Mouse (Mus musculus): ENCODE measurements at regions not wholly inside any gene's neighbourhood (a gene's known extent, or its start where the extent isn't known, plus 50 kb on each side); places are given as distances from the start of the nearest gene placed in this dataset.

- no peak for DNase-seq (ENCODE audit: low spot score in 2 of 2)
Measured at GRCm38 (mm10) chr4:124073646-124074045, 155.8 kb upstream of the 4930535I16Rik start.

GRCm38 (mm10) chr4:124064601-124065000, 146.8 kb upstream of the 4930535I16Rik start:
- DNase-seq (ENCODE audit: low spot score in 2 of 2), result no peak

GRCm38 (mm10) chr4:124063269-124064100, 145.7 kb upstream of the 4930535I16Rik start:
- no peak for DNase-seq (ENCODE audit: low spot score in 2 of 2)

- DNase-seq (ENCODE audit: low spot score in 2 of 2), result no peak
Measured at GRCm38 (mm10) chr4:124057607-124058006, 139.8 kb upstream of the 4930535I16Rik start.

- no peak for DNase-seq (ENCODE audit: low spot score in 2 of 2)
Measured at GRCm38 (mm10) chr4:124054240-124054760, 136.5 kb upstream of the 4930535I16Rik start.

- DNase-seq (ENCODE audit: low spot score in 2 of 2), result no peak
Measured at GRCm38 (mm10) chr4:124053340-124054038, 135.7 kb upstream of the 4930535I16Rik start.

- DNase-seq (ENCODE audit: low spot score in 2 of 2), result no peak
Measured at GRCm38 (mm10) chr4:124052387-124052786, 134.6 kb upstream of the 4930535I16Rik start.

GRCm38 (mm10) chr4:124048348-124048831, 130.6 kb upstream of the 4930535I16Rik start:
- DNase-seq (ENCODE audit: low spot score in 2 of 2), result no peak

GRCm38 (mm10) chr4:124047898-124048297, 130.1 kb upstream of the 4930535I16Rik start:
- DNase-seq (ENCODE audit: low spot score in 2 of 2), result no peak

GRCm38 (mm10) chr4:124036483-124036882, 118.7 kb upstream of the 4930535I16Rik start:
- no peak for DNase-seq (ENCODE audit: low spot score in 2 of 2)

- DNase-seq (ENCODE audit: low spot score in 2 of 2), result no peak
Measured at GRCm38 (mm10) chr4:124035657-124036061, 117.8 kb upstream of the 4930535I16Rik start.

- no peak for DNase-seq (ENCODE audit: low spot score in 2 of 2)
Measured at GRCm38 (mm10) chr4:124035192-124035591, 117.4 kb upstream of the 4930535I16Rik start.

GRCm38 (mm10) chr4:124028061-124028460, 110.2 kb upstream of the 4930535I16Rik start:
- DNase-seq (ENCODE audit: low spot score in 2 of 2), result no peak

GRCm38 (mm10) chr4:124016401-124016800, 98.6 kb upstream of the 4930535I16Rik start:
- DNase-seq (ENCODE audit: low spot score in 2 of 2), result no peak

GRCm38 (mm10) chr4:124015323-124015722, 97.5 kb upstream of the 4930535I16Rik start:
- no peak for DNase-seq (ENCODE audit: low spot score in 2 of 2)

- no peak for DNase-seq (ENCODE audit: low spot score in 2 of 2)
Measured at GRCm38 (mm10) chr4:124012406-124012805, 94.6 kb upstream of the 4930535I16Rik start.

- DNase-seq (ENCODE audit: low spot score in 2 of 2), result no peak
Measured at GRCm38 (mm10) chr4:124008725-124009124, 90.9 kb upstream of the 4930535I16Rik start.

GRCm38 (mm10) chr4:124005626-124006315, 87.9 kb upstream of the 4930535I16Rik start:
- no peak for DNase-seq (ENCODE audit: low spot score in 2 of 2)

- DNase-seq (ENCODE audit: low spot score in 2 of 2), result no peak
Measured at GRCm38 (mm10) chr4:124002760-124003159, 84.9 kb upstream of the 4930535I16Rik start.

- no peak for DNase-seq (ENCODE audit: low spot score in 2 of 2)
Measured at GRCm38 (mm10) chr4:124002105-124002504, 84.3 kb upstream of the 4930535I16Rik start.

- DNase-seq (ENCODE audit: low spot score in 2 of 2), result no peak
Measured at GRCm38 (mm10) chr4:123995815-123996214, 78.0 kb upstream of the 4930535I16Rik start.

GRCm38 (mm10) chr4:123991223-123991622, 73.4 kb upstream of the 4930535I16Rik start:
- DNase-seq (ENCODE audit: low spot score in 2 of 2), result no peak
